Mouse (Mus musculus): ENCODE measurements at regions not wholly inside any gene's neighbourhood (a gene's known extent, or its start where the extent isn't known, plus 50 kb on each side); places are given as distances from the start of the nearest gene placed in this dataset.

- TF ChIP-seq CTCF (IDR thresholded peaks at IDR 0.05; ENCODE audit: low read depth) (no peak), EP300 (IDR thresholded peaks at IDR 0.05; ENCODE audit: low read depth) (no peak)
Observed at GRCm38 (mm10) chr8:117865014-117865413, 63.3 kb upstream of the Mphosph6 start.
